Mouse (Mus musculus) layer of hippocampus, adult 8-10 months (tissue): ENCODE results near the gene Kifc3. TPM values are rescaled to one million over a fixed set of nuclear protein-coding genes. Genes with fewer than 3 reads are reported as not detected.
"Not testable (repeated sequence)": the region's sequence is repeated elsewhere in the genome, so short reads cannot be mapped to it uniquely, and the experiment has no call there.

ENCODE experiments used
- DNase-seq, 2 experiments: peaks; one replicate each; pipeline ENCODE4 v3.0.0; 2022; ENCODE audit warnings: low spot score in 2 of 2
- total RNA-seq, 4 experiments: library from RNA; stranded (reverse); gene quantifications; 2 replicates each; pipeline ENCODE4 v1.2.4; 2022

The Kifc3 gene
- total RNA-seq, result 10 to 100 TPM; 61.6 to 80.0 (median 69.9) TPM

GRCm38 (mm10) chr8:95202649-95203275 lies at the start of gene Kifc3:
Gene Kifc3, minus strand, starts transcription at chr8:95202812.
- DNase-seq, result no peak

GRCm38 (mm10) chr8:95252056-95252455 lies 49.4 kb upstream of the Kifc3 start:
- no peak for DNase-seq

GRCm38 (mm10) chr8:95249847-95250246 lies 47.2 kb upstream of the Kifc3 start:
- no peak for DNase-seq

- no peak for DNase-seq
Measured at GRCm38 (mm10) chr8:95247277-95247676, 44.7 kb upstream of the Kifc3 start.

GRCm38 (mm10) chr8:95245180-95245579 lies 42.6 kb upstream of the Kifc3 start:
- DNase-seq, result no peak

- DNase-seq, result no peak
Measured at GRCm38 (mm10) chr8:95243853-95244252, 41.2 kb upstream of the Kifc3 start.

GRCm38 (mm10) chr8:95242826-95243571 lies 40.4 kb upstream of the Kifc3 start:
- DNase-seq, result peak; percentile 74 to 78

GRCm38 (mm10) chr8:95242099-95242825 lies 39.6 kb upstream of the Kifc3 start:
- no peak for DNase-seq

GRCm38 (mm10) chr8:95235683-95236082 lies 33.1 kb upstream of the Kifc3 start:
- DNase-seq, result peak; percentile 37 to 81

GRCm38 (mm10) chr8:95230086-95230485 lies 27.5 kb upstream of the Kifc3 start:
- DNase-seq, result not testable (repeated sequence)

- no peak for DNase-seq
Measured at GRCm38 (mm10) chr8:95227151-95227468, 24.5 kb upstream of the Kifc3 start.

GRCm38 (mm10) chr8:95226251-95227150 lies 23.9 kb upstream of the Kifc3 start:
- no peak for DNase-seq

GRCm38 (mm10) chr8:95223969-95224368 lies 21.4 kb upstream of the Kifc3 start:
- DNase-seq, result no peak

GRCm38 (mm10) chr8:95221045-95221444 lies 18.4 kb upstream of the Kifc3 start:
- no peak for DNase-seq

- no peak for DNase-seq
Measured at GRCm38 (mm10) chr8:95220571-95220998, 18.0 kb upstream of the Kifc3 start.

- DNase-seq, result no peak
Measured at GRCm38 (mm10) chr8:95219623-95220022, 17.0 kb upstream of the Kifc3 start.

- DNase-seq, result no peak
Measured at GRCm38 (mm10) chr8:95215709-95216360, 13.2 kb upstream of the Kifc3 start.

- DNase-seq, result peak; percentile 8 to 9
Measured at GRCm38 (mm10) chr8:95209924-95210323, 7.3 kb upstream of the Kifc3 start.

GRCm38 (mm10) chr8:95205946-95206345 lies 3.3 kb upstream of the Kifc3 start:
- no peak for DNase-seq

- peak; percentile 31 to 62 for DNase-seq
Measured at GRCm38 (mm10) chr8:95204039-95204380, 1.4 kb upstream of the Kifc3 start.
